Mouse (Mus musculus) liver, embryonic 14.5 days (tissue): ENCODE results near the gene Sohlh2.

ENCODE experiments used
- CTCF ChIP-seq: IDR thresholded peaks from 2 replicates; pipeline ENCODE4 v1.5.1; 2016; ENCODE audit warnings: antibody characterized with exemption, low read depth, control low read depth
- EP300 ChIP-seq: IDR thresholded peaks from 2 replicates; pipeline ENCODE4 v1.6.1; 2016; ENCODE audit warnings: antibody characterized with exemption, low read depth

DNA sequence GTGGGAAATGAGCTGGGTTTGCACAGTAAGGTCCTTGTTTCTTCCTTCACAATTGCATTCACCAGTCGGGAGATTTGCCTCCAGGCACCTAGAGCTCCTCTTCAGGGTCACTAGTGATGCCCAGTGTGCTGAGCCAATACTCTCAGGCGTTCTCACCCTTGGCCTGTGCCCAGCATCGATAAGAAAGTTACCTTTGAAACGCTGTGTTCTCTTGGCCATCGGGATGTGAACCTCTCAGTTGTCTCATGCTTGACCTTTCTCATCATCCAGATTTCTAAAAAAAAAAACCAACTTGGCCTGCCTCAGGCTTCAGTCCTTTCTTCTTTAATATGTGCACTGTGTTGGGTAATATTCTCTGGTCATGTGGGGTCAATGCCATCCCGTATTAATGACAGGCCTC lies 35.4 kb upstream of the Sohlh2 start:
- TF ChIP-seq CTCF: no peak
- no peak for TF ChIP-seq EP300
